Mouse (Mus musculus) adrenal gland, adult 18-20 months (tissue): ENCODE measurements around the gene Psmb3. TPM values are rescaled to one million over a fixed set of nuclear protein-coding genes. Genes with fewer than 3 reads are reported as not detected.

Experiments
- DNase-seq, 2 experiments: peaks; one replicate each; pipeline ENCODE4 v3.0.0; 2021 to 2022; ENCODE audit warnings: low spot score in 2 of 2
- microRNA-seq, 2 experiments: library from miRNA; unstranded; fragments of <30 nt; microRNA quantifications; one replicate each; pipeline ENCODE4 v1.2.0; 2021; ENCODE audit warnings: borderline number of aligned reads in 2 of 2
- total RNA-seq, 2 experiments: library from RNA; stranded (reverse); gene quantifications; 1 replicate in 1 of 2; 2 replicates in 1 of 2; pipeline ENCODE4 v1.2.3; 2021

The Psmb3 gene
- total RNA-seq, 2 experiments from 2014 or later = 221 to 238 TPM

DNA sequence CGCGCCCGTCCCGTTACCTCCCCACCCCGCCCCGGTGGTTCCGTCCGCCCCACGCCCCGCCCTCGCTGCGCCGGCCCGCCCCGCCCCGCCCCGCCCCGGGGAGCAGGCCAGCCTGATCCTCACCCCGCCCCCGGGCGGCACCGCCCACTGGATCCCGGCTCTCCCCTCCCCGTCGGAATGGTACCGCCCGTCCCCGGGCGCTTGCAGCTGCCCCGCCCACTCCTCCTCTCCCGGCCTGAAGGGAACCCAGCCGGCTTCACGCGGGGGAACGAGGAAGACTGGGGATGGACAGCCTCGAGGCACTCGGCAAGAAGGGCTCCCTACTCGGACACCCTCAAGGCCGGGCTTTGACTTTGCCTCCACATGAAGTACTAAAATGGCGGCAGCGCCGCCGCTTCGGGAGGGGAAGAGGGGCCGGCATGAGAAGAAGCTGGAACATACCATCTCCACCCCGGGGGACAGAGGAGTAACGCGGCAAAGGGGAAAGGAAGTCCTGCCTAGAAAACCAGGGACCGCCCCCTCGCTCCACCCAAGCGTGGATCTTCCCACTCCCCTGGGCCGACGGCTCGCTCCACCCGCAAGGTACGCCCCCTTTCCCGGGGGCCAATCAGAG, 41.6 kb downstream of the Psmb3 start:
- DNase-seq = peak; percentile 98

DNA sequence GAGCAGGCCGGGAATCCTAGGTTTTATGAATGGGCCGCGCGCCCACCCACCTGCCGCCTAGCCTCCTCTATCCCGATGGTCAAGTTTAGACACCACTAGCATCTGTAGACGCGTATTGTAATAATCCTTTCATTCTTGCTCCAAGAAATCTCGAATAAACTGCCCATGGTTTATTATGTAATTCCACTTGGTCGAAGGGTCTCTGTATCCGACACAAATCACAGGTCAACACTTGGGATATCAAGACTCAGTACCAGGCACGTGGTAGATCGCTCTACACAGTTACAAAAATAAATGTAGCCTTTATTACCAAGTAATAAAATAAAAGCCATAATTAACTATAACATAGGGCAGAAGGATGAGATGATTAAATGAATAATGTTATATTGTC, 42.1 kb downstream of the Psmb3 start:
- DNase-seq = no peak

DNA sequence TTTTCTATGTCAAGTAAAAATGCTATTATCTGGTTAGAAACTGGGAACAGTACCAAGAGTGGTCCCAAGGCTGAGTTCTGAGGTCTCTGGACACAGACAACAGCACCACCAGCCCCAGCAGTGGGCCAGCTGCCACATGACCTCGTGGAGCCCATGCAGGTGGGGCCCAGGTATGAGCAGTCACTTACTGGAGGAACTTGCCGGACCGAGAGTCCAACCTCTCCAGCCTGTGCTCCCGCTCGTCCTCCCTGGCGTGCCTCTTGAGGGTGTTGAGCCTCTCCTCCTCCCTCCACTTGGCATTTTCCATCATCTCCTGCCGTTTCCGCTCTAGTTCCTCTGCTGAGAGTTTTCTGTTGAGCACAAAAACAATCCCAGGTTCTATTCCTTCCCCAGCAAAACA, 44.6 kb downstream of the Psmb3 start:
- no peak for DNase-seq

DNA sequence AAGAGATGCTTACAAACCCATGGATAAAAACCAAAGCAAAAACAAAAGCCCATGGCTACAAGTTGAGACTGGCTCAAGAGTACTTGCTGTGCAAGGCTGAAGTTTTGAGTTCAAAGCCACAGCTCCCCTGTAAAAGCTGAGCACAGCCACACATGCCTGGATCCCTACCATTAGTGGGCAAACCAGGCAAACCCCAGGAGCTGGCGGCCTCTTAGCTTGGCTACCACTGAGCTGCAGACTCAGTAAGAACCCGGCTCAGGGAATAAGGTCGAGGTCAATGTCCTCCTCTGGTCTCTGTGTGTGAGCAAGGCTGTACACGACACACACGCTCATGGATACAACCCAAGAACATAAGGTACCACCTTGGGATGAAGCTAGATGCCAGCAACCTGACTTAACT, 45.3 kb downstream of the Psmb3 start:
- peak in 1 of 2 experiments; percentile 22 for DNase-seq

DNA sequence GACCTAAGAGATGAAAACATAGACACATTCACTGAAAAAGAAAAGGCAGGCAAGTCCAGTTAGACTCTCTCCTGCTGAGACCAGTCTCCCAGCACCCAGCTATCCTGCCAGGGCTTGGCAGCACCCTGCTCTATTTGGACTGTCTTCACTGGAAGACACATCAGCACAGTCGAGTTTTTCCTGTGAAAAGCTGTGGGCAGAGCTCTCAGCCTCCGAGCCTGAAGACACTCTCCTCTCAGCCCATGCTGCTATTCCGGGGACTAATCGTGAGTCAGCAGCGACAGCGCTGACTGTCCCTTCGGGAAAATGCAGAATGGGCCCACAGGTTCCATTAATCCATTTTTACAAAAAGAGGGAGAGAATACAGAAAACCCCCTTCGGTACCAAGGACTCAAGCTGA, 50.1 kb downstream of the Psmb3 start:
- DNase-seq = no peak

DNA sequence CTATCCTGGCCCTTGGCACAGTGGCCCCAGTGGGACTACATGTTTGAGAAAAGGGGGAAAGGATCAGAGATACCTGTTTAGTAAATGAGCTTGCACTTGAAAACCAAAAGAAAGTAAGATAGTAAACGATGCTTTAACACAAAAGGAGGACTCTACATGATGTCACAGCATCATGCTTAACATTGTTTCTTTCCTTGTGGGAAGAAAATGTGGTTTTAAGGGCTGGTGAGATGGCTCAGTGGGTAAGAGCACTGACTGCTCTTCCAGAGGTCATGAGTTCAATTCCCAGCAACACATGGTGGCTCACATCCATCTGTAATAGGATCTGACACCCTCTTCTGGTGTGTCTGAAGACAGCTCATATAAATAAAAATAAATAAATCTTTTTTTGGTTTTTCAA, 54.9 kb downstream of the Psmb3 start:
- no peak for DNase-seq

DNA sequence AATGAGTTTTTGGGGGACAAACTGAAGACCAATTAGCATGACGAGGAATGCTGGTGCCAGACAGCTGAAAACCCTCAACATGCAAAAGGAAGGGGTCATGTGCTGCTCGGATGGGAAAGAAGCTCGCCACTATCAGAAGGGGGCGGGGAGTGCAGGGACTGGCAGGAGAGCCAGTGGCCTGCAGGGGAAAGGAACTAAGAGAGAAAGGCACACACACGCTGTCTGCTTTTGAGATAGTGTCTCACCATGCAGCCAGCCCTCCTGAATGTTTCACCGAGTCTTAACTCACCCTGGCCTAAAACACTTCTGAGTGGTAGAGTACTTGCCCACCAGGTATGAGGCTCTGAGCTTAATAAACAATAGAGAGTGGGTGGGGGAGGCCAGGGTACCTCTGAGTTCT, 55.7 kb downstream of the Psmb3 start:
- DNase-seq = no peak

DNA sequence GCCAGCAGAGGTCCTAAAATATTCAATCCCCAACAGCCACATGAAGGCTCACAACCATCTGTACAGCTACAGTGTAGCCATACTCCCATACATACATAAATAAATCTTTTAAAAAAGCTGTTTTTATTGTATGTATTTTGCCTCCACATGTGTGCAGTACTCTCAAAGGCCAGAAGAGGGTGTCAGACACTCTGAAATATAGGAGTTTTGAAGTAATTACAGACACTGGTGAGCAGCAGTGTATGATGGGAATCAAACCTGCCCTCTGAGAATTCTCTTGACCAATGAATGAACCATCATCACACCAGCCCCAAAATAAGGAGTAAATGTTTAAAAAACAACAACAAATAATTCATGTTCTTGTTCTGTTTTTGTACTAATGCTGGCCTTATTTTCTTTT, 58.4 kb downstream of the Psmb3 start:
- DNase-seq = no peak

Small RNA genes within 50 kb of the gene (microRNA-seq; reads per million reads assigned to microRNA genes)
- 0.47 to 1.2 reads per million in 2 experiments for gene Gm24158
- 0 to 1.8 reads per million in 2 experiments for gene Mir6927
- 0 to 0.47 reads per million in 2 experiments for gene Mir8102

Other genes starting within 250 kb of the Psmb3 start
- gene 4933428G20Rik, start 203.1 kb upstream of the Psmb3 start, total RNA-seq = under 1 TPM; 0.19 to 0.20 TPM
- gene Srcin1, start 127.2 kb upstream of the Psmb3 start, total RNA-seq = 10 to 100 TPM; 11.4 to 12.3 TPM
- gene Epop, start 73.7 kb upstream of the Psmb3 start, total RNA-seq = 1 to 10 TPM; 5.5 to 8.2 TPM
- 10 to 100 TPM; 42.4 to 44.0 TPM for gene Mllt6, start 40.0 kb upstream of the Psmb3 start, total RNA-seq
- gene Cisd3, start 17.6 kb upstream of the Psmb3 start, total RNA-seq = 100 to 1,000 TPM; 165 to 273 TPM
- 10 to 100 TPM; 18.6 to 19.5 TPM for gene Pcgf2, start 2.9 kb upstream of the Psmb3 start, total RNA-seq
- gene Pip4k2b, start 41.3 kb downstream of the Psmb3 start, total RNA-seq = 10 to 100 TPM; 22.4 to 26.5 TPM
- 10 to 100 TPM; 18.2 to 21.1 TPM for gene Cwc25, start 63.2 kb downstream of the Psmb3 start, total RNA-seq
- gene 1700001P01Rik, start 72.5 kb downstream of the Psmb3 start, total RNA-seq = not detected
- gene Rpl23, start 79.0 kb downstream of the Psmb3 start, total RNA-seq = 100 to 1,000 TPM; 830 to 834 TPM
- gene Lasp1, start 95.6 kb downstream of the Psmb3 start, total RNA-seq = 100 to 1,000 TPM in 1 of 2 experiments, 10 to 100 TPM in 1; 94.0 to 145 TPM
- gene B230217C12Rik, start 137.4 kb downstream of the Psmb3 start, total RNA-seq = 1 to 10 TPM; 3.7 to 4.0 TPM
- 1 to 10 TPM in 1 of 2 experiments, under 1 TPM in 1; 0.58 to 1.2 TPM for gene Fbxo47, start 180.8 kb downstream of the Psmb3 start, total RNA-seq